Mouse (Mus musculus) megakaryocyte-erythroid progenitor cell, adult 5-6 weeks (primary cell): ENCODE data around the gene Gprc5d. TPM values are rescaled to one million over a fixed set of nuclear protein-coding genes. Genes with fewer than 3 reads are reported as not detected.

Experiments used
- ATAC-seq: replicated peaks from 2 replicates; pipeline ENCODE4 v1.8.0; 2016; ENCODE audit warnings: mild to moderate bottlenecking, inconsistent platforms; ENCODE audit not compliant: severe bottlenecking, poor library complexity, low FRiP score, low TSS enrichment
- total RNA-seq, 2 experiments: library from RNA; stranded (forward) in 1 of 2; stranded (reverse) in 1 of 2; fragments of 200-1000, 215-1000 nt in 1 of 2; fragments of >200 nt in 1 of 2; fragmentation: Nextera tagmentation in 1 of 2; gene quantifications; 2 replicates each; pipeline ENCODE4 v1.2.3; 2014 to 2017

Gene Gprc5d
- not detected in 2 replicates for total RNA-seq (2014; fragmentation: Nextera tagmentation)
- not detected in 2 replicates for total RNA-seq (2017)

DNA sequence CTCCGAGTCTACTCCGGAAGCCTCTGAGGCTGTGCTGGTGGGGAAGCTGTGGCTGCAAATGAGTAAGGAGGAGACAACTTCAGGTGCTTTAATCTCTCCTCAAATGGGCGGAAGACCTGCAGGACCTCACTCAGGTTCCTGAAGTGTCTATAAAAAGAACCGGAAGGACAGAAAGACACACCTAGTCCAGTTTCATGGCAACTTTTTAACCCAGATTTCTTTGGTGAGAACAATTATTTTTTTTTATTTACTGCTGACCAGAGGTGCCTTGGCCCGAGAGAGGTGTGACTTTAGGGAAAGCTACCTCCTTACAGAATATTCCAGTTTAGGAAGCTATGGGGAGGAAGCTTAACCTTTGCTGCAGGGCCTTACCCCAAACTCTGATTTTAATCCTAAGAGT is at the start of gene Gprc5d:
Gene Gprc5d, minus strand, starts transcription at position 101 of the 400 bp plus-strand sequence.
- no peak for ATAC-seq

DNA sequence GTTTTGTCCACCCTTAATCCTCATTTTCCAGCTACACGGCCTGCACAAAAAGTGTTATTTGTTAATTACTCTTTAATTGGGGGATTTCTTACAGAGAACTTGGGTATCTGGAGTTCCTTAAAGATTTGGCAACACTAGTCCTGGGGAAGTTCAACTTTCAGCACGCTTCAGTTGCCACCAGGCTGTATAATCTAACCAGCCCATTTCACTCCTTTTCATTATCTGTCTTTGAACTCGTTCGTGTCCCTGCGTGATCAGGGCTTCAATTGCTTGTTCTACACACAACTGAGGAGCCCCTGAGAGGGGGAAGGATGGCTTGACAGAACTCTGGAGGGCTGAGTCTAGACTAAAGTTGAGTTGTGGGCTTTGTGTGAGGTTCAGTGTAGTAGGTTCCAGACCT is 48.6 kb upstream of the Gprc5d start:
- ATAC-seq: peak; percentile 32

DNA sequence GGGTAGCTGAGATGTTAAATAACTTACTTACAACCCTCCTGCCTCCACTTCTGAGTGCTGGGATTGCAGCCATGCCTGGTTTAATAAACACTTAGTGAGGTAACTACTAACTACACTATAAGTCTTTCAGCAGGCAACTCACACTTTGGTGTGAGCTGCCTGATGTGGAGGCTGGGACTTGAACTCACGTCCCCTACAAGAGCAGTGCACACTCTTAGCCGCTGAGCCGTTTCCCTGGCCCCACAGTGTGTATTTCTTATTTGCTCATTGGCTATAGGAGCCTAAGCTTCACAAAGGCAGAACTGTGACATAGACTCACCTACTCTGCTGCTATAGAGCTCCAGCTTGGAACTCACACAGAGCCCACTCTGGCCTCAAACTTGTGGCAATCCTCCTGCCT is 48.2 kb upstream of the Gprc5d start:
- ATAC-seq: no peak

DNA sequence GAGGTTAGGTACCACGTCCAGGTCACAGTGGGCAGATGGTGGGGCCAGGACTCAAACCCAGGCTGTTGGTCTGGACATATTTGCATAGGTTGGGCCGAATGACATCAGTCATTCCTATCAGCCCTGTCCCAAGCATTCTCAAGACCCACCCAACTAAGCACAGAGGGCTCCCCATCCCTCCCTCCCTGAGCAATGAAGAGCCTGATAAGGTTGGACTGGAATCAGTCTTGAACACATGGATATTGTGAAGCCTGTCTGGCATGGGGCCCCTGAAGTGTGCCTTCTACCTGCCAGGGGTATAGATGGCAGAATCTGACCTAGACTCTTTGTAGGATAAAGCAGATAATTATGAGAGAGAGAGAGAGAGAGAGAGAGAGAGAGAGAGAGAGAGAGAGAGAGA is 47.6 kb upstream of the Gprc5d start:
- ATAC-seq: peak; percentile 56

DNA sequence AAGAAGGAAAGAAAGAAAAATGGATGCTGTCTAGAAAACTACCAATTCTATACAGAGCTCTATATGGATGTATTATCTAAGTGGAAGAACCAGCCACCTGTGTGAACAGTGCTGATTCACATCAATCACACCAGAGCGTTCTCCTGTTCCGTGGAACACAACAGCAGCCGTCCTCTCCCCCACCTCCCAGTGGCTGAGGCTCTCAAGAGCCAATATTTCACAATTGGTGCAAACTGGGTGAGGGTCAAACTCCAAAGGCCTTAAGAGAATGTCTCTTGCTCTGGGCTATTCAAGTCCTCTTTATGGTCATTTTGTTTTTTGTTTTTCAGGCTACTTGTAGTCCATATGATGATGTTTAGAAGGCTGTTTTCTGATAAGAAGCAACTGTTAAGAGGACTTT is 47.1 kb upstream of the Gprc5d start:
- no peak for ATAC-seq

DNA sequence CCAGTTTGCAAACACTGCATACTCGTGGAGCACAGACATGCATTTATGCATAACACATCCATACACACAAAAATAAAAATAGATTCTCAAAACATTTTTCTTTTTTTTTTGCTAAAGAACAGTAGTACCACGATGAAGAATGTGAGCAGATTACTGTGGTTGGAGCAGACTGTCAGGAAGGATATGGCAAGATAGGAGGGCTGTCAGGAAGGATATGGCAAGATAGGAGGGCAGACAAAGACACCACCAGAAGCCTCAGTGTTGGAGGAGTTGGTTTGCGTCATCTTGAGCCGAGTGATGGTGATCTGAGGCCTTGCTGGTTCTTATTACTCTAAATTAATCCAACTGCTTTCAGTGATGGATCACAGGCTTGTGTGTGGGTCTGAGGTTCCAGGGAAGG is 44.8 kb upstream of the Gprc5d start:
- peak; percentile 31 for ATAC-seq

DNA sequence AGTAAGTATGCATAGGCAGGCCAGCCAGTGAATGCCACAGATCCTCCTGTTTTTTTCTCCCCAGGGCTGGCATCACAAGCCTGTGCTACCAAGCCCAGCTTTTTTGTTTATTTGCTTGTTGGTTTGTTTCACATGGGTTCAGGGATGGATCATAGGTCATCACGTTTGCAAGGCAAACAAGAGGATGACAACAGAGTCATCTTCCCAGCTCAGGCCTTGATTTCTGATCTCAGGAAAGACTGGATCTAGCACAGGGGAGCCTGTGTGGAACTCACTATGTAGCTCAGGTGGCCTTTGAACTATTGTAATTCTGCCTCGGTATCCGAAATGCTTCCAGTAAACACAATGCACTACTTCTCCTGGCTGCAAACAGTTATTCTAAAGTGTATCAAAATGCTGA is 44.2 kb upstream of the Gprc5d start:
- ATAC-seq: no peak

DNA sequence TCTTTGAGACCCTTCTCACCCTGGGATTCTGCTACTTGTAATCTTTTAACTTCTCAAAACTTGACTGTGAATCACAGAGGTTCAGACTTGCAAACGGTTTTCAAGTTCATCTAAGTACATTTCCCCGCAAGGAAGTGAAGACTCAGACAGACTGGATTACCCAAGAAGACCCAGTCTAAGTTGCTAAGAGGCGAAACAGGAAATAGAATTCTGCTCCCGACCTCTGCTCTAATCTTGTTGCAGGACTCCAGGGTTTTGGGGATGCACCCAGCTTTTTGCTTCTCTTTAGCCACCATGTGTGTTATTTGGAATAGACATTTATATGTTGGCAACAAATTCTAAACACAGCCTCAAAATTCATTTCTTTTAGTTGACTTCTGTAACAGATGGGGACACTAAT is 43.3 kb upstream of the Gprc5d start:
- ATAC-seq: no peak

DNA sequence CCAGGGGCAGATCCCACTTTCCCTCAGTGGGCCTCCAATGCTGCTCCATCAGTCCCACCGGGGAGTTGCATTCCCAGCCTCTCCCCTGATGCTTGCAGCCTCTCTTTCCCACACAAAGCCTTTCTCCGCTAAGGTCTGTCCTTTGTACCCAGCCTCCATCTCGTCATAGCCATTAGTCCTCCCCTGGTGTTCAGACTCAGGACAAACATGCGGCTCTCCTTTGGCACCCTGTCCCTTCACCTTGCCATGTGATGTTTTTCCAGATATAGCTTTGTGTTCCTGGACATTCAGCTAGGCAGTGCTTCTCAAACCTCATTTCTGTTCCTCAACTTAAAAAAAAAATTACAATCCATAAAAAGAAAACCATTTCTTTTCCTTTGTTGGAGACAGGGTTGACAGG is 40.4 kb upstream of the Gprc5d start:
- ATAC-seq: no peak

DNA sequence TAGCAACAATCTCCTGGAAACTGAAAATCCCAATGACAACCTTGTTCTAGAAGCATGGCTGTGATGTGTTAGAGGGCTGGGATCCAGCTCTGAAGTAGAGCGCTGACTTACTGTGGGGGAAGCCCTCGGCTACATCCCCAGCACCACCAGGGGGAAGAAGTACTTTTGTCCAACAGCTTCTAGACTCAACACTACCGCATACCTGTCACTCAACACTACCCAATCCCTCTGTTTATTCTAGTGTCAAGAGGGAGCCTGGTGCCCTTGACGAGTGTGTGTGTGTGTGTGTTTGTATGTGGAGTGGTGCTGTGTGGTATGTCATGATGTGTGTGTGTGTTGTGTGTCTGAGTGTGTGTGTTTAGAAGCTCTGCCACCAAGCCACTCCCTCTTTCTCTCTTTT is 39.4 kb upstream of the Gprc5d start:
- ATAC-seq: 0 out of 2 replicates have a peak, but pooled peaks have one; percentile 26

DNA sequence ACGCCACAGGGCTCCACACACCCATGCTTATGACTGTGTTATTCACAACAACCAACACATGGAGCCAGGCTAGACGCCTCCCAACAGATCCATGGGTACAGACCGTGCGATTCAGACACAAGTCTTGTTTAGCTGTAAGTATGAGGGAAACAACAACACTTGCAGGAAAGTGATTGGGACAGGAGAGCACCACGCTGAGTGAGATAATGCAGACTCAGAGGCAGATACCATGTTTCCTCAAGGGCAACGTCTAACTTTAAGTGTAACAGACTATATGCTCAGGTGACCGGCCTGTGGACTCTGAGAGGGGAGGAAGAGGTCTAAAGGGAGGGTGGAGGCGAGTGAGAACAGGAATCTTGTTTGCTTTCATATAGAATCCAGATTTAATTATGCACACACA is 38.5 kb upstream of the Gprc5d start:
- ATAC-seq: peak; percentile 70

DNA sequence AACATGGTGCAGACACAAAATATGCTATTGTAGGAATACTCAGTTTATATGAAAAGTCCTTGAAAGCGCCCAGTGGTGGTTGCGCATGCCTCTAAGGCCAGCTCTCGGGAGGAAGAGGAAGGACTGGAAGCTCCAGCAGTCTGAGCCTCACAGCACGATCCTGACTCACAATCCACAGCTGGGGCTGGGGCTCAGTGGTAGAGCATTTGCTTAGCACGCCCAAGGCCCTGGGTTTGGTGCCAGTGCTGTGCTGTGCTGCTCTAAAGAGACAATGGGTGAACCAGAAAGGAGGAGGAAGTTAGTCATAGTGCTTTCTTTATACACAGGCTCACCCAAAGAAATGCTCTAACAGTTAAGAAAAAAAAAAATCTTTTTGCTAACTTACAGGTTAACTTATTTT is 35.6 kb upstream of the Gprc5d start:
- ATAC-seq: no peak

DNA sequence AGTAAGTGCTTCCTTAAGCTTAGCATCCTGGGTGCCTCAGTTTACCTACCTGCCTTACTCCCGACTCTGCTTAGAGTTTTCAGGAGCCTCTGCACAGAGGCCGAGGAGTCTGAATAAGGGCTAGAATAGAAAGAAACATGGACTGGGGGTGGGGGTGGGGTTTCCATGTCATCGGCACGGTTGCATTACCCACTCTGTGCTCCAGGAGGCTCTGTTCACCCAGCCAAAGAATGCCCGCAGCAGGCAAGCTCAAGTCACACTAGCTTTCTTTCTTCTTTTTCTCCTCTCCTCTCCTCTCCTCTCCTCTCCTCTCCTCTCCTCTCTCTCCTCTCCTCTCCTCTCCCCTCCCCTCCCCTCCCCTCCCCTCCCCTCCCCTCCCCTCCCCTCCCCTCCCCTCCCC is 32.2 kb upstream of the Gprc5d start:
- peak; percentile 95 for ATAC-seq

DNA sequence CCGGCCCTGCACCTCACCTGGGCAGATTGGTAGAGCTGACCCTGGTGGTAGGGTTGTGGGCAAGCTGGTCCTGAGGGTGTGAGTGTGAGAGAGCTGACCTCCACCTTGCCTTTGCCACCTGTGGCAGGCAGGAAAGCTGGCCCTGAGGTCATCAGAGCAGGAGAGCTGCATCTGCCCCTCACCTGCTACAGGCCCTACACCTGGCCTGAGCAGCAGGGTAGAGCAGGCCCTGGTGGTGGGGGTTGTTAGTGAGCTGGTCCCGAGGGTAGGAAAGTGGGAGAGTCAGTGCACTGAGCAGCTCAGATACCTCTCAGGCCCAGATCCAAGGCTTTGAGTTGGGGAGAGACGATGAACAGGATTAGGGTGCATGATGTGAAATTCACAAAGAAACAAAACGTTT is 31.6 kb upstream of the Gprc5d start:
- ATAC-seq: no peak

DNA sequence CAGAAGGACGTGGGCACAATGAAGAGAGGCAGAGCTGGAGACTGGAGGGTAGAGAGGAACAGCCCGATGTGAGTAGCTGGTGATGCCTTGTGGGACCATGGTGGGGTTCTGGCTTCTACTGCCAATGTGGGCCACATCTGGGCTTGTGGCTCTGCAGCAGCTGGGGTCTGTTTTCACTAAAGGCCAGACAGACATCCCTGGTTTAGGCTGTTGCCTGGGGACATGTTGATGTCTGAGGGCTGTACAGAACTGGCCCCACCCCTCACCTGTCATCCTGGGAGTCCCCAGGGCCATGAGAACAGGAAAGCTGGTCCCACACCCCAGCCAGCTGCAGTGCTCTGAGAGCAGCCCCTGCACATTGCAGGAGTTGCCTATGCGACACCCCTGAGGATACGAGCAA is 31.1 kb upstream of the Gprc5d start:
- no peak for ATAC-seq

DNA sequence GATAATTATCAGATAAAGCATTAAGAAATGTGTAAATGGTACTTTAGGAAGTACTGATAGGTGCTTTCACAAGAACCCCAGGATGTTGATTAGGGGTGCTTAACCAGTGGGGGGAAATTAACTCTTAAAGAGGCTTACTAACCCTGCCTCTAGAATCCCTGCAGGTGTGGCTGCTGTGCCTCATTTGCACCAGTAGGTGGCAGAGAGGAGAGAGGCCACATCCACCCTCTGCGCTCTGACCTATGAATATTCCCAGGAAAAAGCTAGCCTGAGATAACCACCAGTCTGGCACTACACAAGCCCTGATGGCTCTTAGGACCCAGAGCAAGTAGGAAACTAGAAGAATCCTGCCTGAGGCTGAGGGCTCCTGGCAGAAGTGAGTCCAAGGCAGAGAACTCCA is 30.4 kb upstream of the Gprc5d start:
- peak; percentile 46; the same call in 1 of the 2 replicates for ATAC-seq

DNA sequence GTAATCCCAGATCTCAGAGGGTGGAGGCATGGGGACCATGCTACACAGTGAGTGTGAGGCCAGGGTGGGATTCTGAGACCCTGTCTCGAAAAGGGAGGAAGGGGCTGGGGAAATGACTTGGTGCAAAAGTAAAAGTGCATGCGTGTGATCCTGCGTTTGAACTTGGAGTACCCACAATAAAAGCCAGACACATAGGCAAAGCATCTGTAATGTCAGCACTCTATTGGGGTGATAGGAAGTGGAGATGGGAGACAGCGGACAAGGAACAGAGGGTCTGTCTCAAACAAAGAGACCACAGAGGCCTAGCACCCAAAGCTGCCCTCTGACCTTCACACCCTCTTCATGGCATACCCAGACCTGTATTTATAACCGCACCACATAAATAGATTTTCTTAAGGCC is 27.9 kb upstream of the Gprc5d start:
- no peak for ATAC-seq

DNA sequence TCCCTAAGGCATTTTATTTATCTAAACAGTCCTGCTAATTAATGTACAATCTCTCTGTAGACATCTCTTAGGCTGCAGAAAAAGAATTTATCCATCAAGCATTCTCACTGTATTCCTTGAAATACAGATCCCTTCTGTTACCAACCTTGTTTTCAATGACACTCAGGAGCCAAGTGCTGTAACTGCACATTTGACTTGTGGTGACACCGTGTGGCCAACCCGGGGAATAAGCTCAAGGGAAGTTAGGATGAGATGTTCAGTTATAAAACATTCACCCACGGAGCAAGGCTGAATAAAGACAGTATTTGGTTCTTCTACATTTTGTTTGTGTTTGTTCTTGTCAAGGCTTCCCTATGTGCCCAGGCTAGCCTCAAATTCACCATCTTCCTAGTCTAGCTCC is 26.4 kb upstream of the Gprc5d start:
- ATAC-seq: peak; percentile 65

DNA sequence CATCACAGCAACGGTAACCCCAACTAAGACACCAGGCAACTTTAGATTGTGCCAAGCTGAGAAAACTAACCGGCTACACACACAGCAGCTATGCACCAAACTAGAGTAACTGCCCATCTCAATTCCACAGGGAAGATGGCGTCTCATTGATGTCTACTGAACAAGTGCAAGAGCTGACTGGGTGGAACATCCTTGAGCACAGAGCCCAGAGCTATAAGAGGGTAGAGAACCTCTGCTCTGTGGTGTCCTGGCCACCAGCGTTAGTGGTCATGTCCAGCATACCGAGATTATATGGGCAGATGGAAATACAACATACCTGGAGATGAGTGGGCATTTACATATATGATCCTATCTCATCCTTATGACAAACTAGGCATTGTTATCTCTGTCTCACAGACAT is 25.1 kb upstream of the Gprc5d start:
- ATAC-seq: no peak

DNA sequence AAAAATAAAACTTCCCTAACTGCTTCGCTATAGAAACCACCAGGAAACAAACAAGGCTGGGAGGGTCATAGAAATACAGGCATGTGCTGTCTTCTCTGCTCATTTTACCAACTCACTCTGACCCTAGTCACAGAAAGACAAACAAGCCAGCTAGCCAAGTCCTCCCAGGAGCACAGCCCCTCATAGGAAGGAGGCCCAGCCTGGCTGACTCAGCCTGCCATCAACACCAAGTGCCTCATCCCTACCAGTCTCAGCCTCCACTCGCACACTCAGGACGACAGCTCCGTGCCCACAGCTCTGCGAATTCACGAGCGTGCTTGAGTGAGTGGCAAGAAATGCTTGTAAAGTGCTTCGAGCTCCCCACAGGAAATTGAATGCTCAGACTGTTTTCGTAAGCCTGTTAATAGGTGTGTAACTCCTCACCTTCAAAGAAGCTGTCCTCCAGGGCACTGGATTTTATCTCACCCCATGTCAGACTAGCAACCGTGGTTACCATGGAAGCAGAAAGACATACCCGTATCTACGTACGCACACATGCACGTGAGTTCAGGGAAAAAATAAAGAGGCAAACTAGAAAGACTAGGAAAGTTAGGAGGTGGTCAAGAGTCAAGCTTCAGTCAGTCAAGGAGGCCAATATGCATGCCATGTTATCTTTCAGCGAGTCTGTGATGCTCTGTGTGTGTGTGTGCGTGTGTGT is 23.5 kb upstream of the Gprc5d start:
- ATAC-seq: peak; percentile 26; the same call in 1 of the 2 replicates

DNA sequence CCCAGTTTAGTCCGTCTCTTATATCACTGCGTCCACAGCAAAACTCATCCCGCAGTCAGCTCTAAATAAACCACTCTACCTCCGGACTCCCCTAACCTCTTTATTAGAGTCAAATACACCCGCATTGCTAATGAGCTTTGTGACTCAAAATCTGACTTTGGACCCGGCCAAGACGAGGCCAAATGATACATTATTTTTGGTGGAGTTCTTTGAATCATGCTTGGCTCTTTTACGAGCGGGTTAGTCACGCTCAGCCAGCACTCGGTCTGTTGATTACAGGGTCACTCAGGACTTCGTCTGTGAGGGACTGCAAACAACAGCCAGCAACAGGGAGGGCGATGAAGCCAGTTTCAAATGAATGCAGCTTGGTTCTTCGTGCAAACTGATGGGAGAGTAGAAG is 20.7 kb upstream of the Gprc5d start:
- ATAC-seq: no peak

DNA sequence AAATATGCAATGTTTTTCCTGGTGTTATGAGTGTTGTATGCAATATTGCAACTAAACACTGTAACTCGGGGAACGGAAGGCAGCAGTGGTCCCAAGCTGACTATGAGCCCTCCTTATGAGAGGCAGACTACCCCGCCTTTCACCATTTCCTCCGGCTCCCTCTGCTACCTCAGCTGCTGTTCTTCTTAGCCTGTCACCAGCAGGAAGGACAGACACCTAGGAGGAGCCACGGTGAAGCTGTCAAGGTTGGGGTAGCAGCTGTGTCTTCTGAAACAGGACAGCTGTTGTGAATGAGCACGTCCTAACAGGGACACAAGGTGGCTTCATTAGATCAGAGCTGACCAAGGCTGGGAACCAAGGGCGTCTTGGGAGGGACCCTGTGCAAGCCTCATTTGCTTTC is 20.1 kb upstream of the Gprc5d start:
- no peak for ATAC-seq
